Mouse (Mus musculus) frontal cortex, postnatal 36 days (tissue): ENCODE results near the gene Gabrb1.
A peak's percentile ranks its signal among the peaks of the same experiment; 100 is the strongest.
"Not testable (repeated sequence)": the region's sequence is repeated elsewhere in the genome, so short reads cannot be mapped to it uniquely, and the experiment has no call there.

Experiments
- DNase-seq, 2 experiments: peaks; one replicate each; pipeline ENCODE4 v3.0.0; 2022; ENCODE audit warnings: low spot score in 2 of 2

Gene Gabrb1

GRCm38 (mm10) chr5:72003811-72004435, 346.0 kb downstream of the Gabrb1 start:
- DNase-seq = no peak

- no peak for DNase-seq
Measured at GRCm38 (mm10) chr5:72036954-72037353, 379.0 kb downstream of the Gabrb1 start.

- DNase-seq = no peak
Measured at GRCm38 (mm10) chr5:72043226-72044151, 385.6 kb downstream of the Gabrb1 start.

- no peak for DNase-seq
Measured at GRCm38 (mm10) chr5:72046261-72046660, 388.3 kb downstream of the Gabrb1 start.

GRCm38 (mm10) chr5:72064079-72064478, 406.2 kb downstream of the Gabrb1 start:
- no peak for DNase-seq

- peak in 1 of 2 experiments; percentile 44 for DNase-seq
Measured at GRCm38 (mm10) chr5:72068826-72069225, 410.9 kb downstream of the Gabrb1 start.

GRCm38 (mm10) chr5:72069398-72069797, 411.5 kb downstream of the Gabrb1 start:
- DNase-seq = not testable (repeated sequence)

- no peak for DNase-seq
Measured at GRCm38 (mm10) chr5:72076781-72077180, 418.9 kb downstream of the Gabrb1 start.

GRCm38 (mm10) chr5:72086518-72086917, 428.6 kb downstream of the Gabrb1 start:
- DNase-seq = no peak

- DNase-seq = peak in 1 of 2 experiments; percentile 48
Measured at GRCm38 (mm10) chr5:72094582-72094981, 436.7 kb downstream of the Gabrb1 start.

GRCm38 (mm10) chr5:72095015-72095414, 437.1 kb downstream of the Gabrb1 start:
- no peak for DNase-seq

GRCm38 (mm10) chr5:72104274-72104921, 446.5 kb downstream of the Gabrb1 start:
- no peak for DNase-seq

- DNase-seq = no peak
Measured at GRCm38 (mm10) chr5:72122414-72123037, 464.6 kb downstream of the Gabrb1 start.

GRCm38 (mm10) chr5:72126681-72127080, 468.8 kb downstream of the Gabrb1 start:
- DNase-seq = no peak

- DNase-seq = no peak
Measured at GRCm38 (mm10) chr5:72133906-72134305, 476.0 kb downstream of the Gabrb1 start.

GRCm38 (mm10) chr5:72138256-72138655, 480.3 kb downstream of the Gabrb1 start:
- DNase-seq = no peak

- DNase-seq = no peak
Measured at GRCm38 (mm10) chr5:72139619-72140018, 481.7 kb downstream of the Gabrb1 start.

- DNase-seq = no peak
Measured at GRCm38 (mm10) chr5:72148679-72149078, 490.8 kb downstream of the Gabrb1 start.

GRCm38 (mm10) chr5:72150870-72151269, 493.0 kb downstream of the Gabrb1 start:
- no peak for DNase-seq

- DNase-seq = not testable (repeated sequence)
Measured at GRCm38 (mm10) chr5:72155686-72156085, 497.8 kb downstream of the Gabrb1 start.

- DNase-seq = no peak
Measured at GRCm38 (mm10) chr5:72156598-72156997, 498.7 kb downstream of the Gabrb1 start.

GRCm38 (mm10) chr5:72158667-72159066, 500.8 kb downstream of the Gabrb1 start:
- no peak for DNase-seq
